Comparison of ENCODE assay signal across 9 mouse cellular contexts in genomic region chr14:37276728-37277695, GRCm38 (mm10).
DNase-seq lines count a peak whose midpoint lies in the region; ATAC-seq and TF ChIP-seq lines count a peak whose summit lies in the region.
"Had no signal": no experiment of that assay in that cellular context is flagged by ENCODE, and none has a peak within 500 bp of the region (broad histone marks: within the 10 kb centered on the region; RNA-seq: fewer than 3 reads in every experiment).

No protein-coding gene starts in this region.

- H3K27ac ChIP-seq in intestine, postnatal 0 days (ENCODE audit: low read depth, low read length), result no peak overlapping the region
- no peak overlapping the region for H3K27ac ChIP-seq in intestine, embryonic 16.5 days (ENCODE audit: low read length)
- no peak overlapping the region for H3K27ac ChIP-seq in intestine, embryonic 15.5 days
- H3K27ac ChIP-seq: neural tube, embryonic 13.5 days had no signal

- H3K9ac ChIP-seq in intestine, postnatal 0 days (ENCODE audit: low read depth, low read length), result no peak overlapping the region
- H3K9ac ChIP-seq in intestine, embryonic 16.5 days (ENCODE audit: low read depth, low read length), result no peak overlapping the region
- no peak overlapping the region for H3K9ac ChIP-seq in intestine, embryonic 15.5 days
- H3K9ac ChIP-seq: neural tube, embryonic 13.5 days had no signal

- H3K4me2 ChIP-seq in intestine, postnatal 0 days (replicated peaks; ENCODE audit: low read depth), result no peak overlapping the region
- H3K4me2 ChIP-seq in intestine, embryonic 16.5 days (ENCODE audit: low read depth, low read length), result no peak overlapping the region
- H3K4me2 ChIP-seq in intestine, embryonic 15.5 days (replicated peaks), result no peak overlapping the region
- H3K4me2 ChIP-seq: neural tube, embryonic 13.5 days had no signal

- no peaks in the 10 kb centered on the region for H3K9me3 ChIP-seq in intestine, postnatal 0 days (ENCODE audit: control insufficient read depth)
- H3K9me3 ChIP-seq in intestine, embryonic 16.5 days (ENCODE audit: control insufficient read depth, low read length), result no peaks in the 10 kb centered on the region
- H3K9me3 ChIP-seq in intestine, embryonic 15.5 days, result no peaks in the 10 kb centered on the region
- H3K9me3 ChIP-seq: neural tube, embryonic 13.5 days had no signal

- peak; percentile 68 for TF ChIP-seq CTCF in intestine, postnatal 0 days (IDR thresholded peaks at IDR 0.05; ENCODE audit: low read depth)

- no peaks in the 10 kb centered on the region for H3K27me3 ChIP-seq in intestine, postnatal 0 days (replicated peaks; ENCODE audit: control insufficient read depth, insufficient read depth, low read length)
- H3K27me3 ChIP-seq in intestine, embryonic 16.5 days (replicated peaks; ENCODE audit: control insufficient read depth, insufficient read depth, low read length), result no peaks in the 10 kb centered on the region
- no peaks in the 10 kb centered on the region for H3K27me3 ChIP-seq in intestine, embryonic 15.5 days (replicated peaks)
- H3K27me3 ChIP-seq: neural tube, embryonic 13.5 days had no signal

- DNase-seq in Muller cell, postnatal 12 days (ENCODE audit: inconsistent ontology term), result peak; percentile 36
- peak; percentile 37 for DNase-seq in cerebellum, adult 9-10 months
- DNase-seq in kidney, postnatal 36 days, result peak; percentile 31 to 42
- peak; percentile 74 for DNase-seq in retina, embryonic 14.5 days (ENCODE audit: low spot score)
- DNase-seq in urinary bladder, adult 18-20 months (ENCODE audit: low spot score in 2 of 2), result no peak

- H3K4me3 ChIP-seq in intestine, postnatal 0 days (ENCODE audit: low read depth, low read length), result no peak overlapping the region
- no peak overlapping the region for H3K4me3 ChIP-seq in intestine, embryonic 16.5 days (ENCODE audit: low read length)
- no peak overlapping the region for H3K4me3 ChIP-seq in intestine, embryonic 15.5 days (replicated peaks)
- H3K4me3 ChIP-seq: neural tube, embryonic 13.5 days had no signal

- no peaks in the 10 kb centered on the region for H3K36me3 ChIP-seq in intestine, postnatal 0 days (ENCODE audit: control insufficient read depth, insufficient read depth)
- H3K36me3 ChIP-seq in intestine, embryonic 16.5 days (ENCODE audit: control insufficient read depth, insufficient read depth, low read length), result no peaks in the 10 kb centered on the region
- no peaks in the 10 kb centered on the region for H3K36me3 ChIP-seq in intestine, embryonic 15.5 days
- H3K36me3 ChIP-seq: neural tube, embryonic 13.5 days had no signal

- WGBS in intestine, postnatal 0 days, result 45% methylated on average over 7 of the region's 7 CpGs
- 55% methylated on average over 7 of the region's 7 CpGs for WGBS in intestine, embryonic 16.5 days
- 51% methylated on average over 7 of the region's 7 CpGs for WGBS in intestine, embryonic 15.5 days

- ATAC-seq in intestine, postnatal 0 days, result no peak
- no peak for ATAC-seq in intestine, embryonic 16.5 days
- no peak for ATAC-seq in intestine, embryonic 15.5 days

- no peaks in the 10 kb centered on the region for H3K4me1 ChIP-seq in intestine, postnatal 0 days (replicated peaks; ENCODE audit: control insufficient read depth, insufficient read depth, low read length)
- no peaks in the 10 kb centered on the region for H3K4me1 ChIP-seq in intestine, embryonic 16.5 days (ENCODE audit: control insufficient read depth, insufficient read depth, low read length)
- no peaks in the 10 kb centered on the region for H3K4me1 ChIP-seq in intestine, embryonic 15.5 days (replicated peaks)

Comparison
In these comparisons a context has a peak if more than half of its experiments do, and no peak if none do; other contexts are left out.
1. DNase-seq: peak in Muller cell, postnatal 12 days (single experiment), cerebellum, adult 9-10 months (single experiment), kidney, postnatal 36 days (2 of 2) and retina, embryonic 14.5 days (single experiment); none in urinary bladder, adult 18-20 months (0 of 2).